Mouse (Mus musculus) heart, embryonic 16.5 days (tissue): ENCODE measurements at regions not wholly inside any gene's neighbourhood (a gene's known extent, or its start where the extent isn't known, plus 50 kb on each side); places are given as distances from the start of the nearest gene placed in this dataset.
"Not testable (repeated sequence)": the region's sequence is repeated elsewhere in the genome, so short reads cannot be mapped to it uniquely, and the experiment has no call there.

Experiments
- ATAC-seq: fragments of 200-750 bp; cut with Nextera tagmentation; replicated peaks from 2 replicates; pipeline ENCODE4 v1.8.0; 2017; ENCODE audit warnings: moderate number of reproducible peaks; ENCODE audit not compliant: insufficient read depth, low FRiP score; ENCODE audit errors: extremely low read depth
- H3K27ac ChIP-seq: fragments of 300-500 bp; sonication (generic); 2 replicates; pipeline ENCODE4 v1.5.1; 2014; ENCODE audit warnings: mild to moderate bottlenecking, low read length, control low read depth, moderate library complexity
- H3K27me3 ChIP-seq: fragments of 300-500 bp; sonication (generic); 2 replicates; pipeline ENCODE4 v1.6.1; 2014; ENCODE audit warnings: low read length, mixed read lengths; ENCODE audit not compliant: control insufficient read depth, insufficient read depth
- H3K36me3 ChIP-seq: fragments of 300-500 bp; sonication (generic); 2 replicates; pipeline ENCODE4 v1.6.1; 2014; ENCODE audit not compliant: control insufficient read depth, insufficient read depth
- H3K4me1 ChIP-seq: fragments of 300-500 bp; sonication (generic); 2 replicates; pipeline ENCODE4 v1.6.1; 2014; ENCODE audit warnings: low read length, mixed read lengths; ENCODE audit not compliant: control insufficient read depth, insufficient read depth
- H3K4me2 ChIP-seq: fragments of 300-500 bp; sonication (generic); 2 replicates; pipeline ENCODE4 v1.6.1; 2014; ENCODE audit warnings: low read depth, mild to moderate bottlenecking, control low read depth, low read length
- H3K4me3 ChIP-seq: fragments of 300-500 bp; sonication (generic); 2 replicates; pipeline ENCODE4 v1.5.1; 2014; ENCODE audit warnings: mild to moderate bottlenecking, control low read depth, low read length
- H3K9ac ChIP-seq: fragments of 300-500 bp; sonication (generic); 2 replicates; pipeline ENCODE4 v1.6.1; 2014; ENCODE audit warnings: low read length, control low read depth
- H3K9me3 ChIP-seq: fragments of 300-500 bp; sonication (generic); replicated peaks from 2 replicates; pipeline ENCODE4 v1.6.1; 2016; ENCODE audit warnings: low read length; ENCODE audit not compliant: control insufficient read depth
- WGBS: fragments of 180-500 bp; shearing (Covaris S2); extraction: QIAGEN DNeasy Blood & Tissue Kit; methylation state at CpG from one replicate; pipeline ENCODE4 v1.1.7; 2014; 5-methylcytosine and 5-hydroxymethylcytosine counted together

GRCm38 (mm10) chr14:52792600-52792999 lies 297.1 kb upstream of the Olfr1507 start:
- H3K27me3 ChIP-seq, H3K4me3 ChIP-seq, H3K27ac ChIP-seq, H3K4me1 ChIP-seq, H3K36me3 ChIP-seq, H3K9ac ChIP-seq, ATAC-seq, H3K4me2 ChIP-seq, H3K9me3 ChIP-seq: not testable (repeated sequence)
- 93% methylated on average over 6 of the region's 9 CpGs for WGBS

GRCm38 (mm10) chr14:52791828-52792227 lies 296.3 kb upstream of the Olfr1507 start:
- 31% methylated on average over 6 of the region's 6 CpGs for WGBS
- H3K36me3 ChIP-seq, H3K9ac ChIP-seq, ATAC-seq, H3K4me3 ChIP-seq, H3K27me3 ChIP-seq, H3K4me2 ChIP-seq, H3K27ac ChIP-seq, H3K9me3 ChIP-seq, H3K4me1 ChIP-seq: not testable (repeated sequence)

- not testable (repeated sequence) for ATAC-seq, H3K9me3 ChIP-seq, H3K27me3 ChIP-seq, H3K4me3 ChIP-seq, H3K4me2 ChIP-seq, H3K27ac ChIP-seq, H3K9ac ChIP-seq, H3K4me1 ChIP-seq, H3K36me3 ChIP-seq
- 73% methylated on average over 4 of the region's 4 CpGs for WGBS
Measured at GRCm38 (mm10) chr14:52782832-52783231, 287.3 kb upstream of the Olfr1507 start.

- H3K9me3 ChIP-seq, H3K4me3 ChIP-seq, H3K4me2 ChIP-seq, ATAC-seq, H3K27ac ChIP-seq, H3K27me3 ChIP-seq, H3K9ac ChIP-seq, H3K36me3 ChIP-seq, H3K4me1 ChIP-seq: not testable (repeated sequence)
- WGBS, result 79% methylated on average over 2 of the region's 2 CpGs
Measured at GRCm38 (mm10) chr14:52775816-52776215, 280.3 kb upstream of the Olfr1507 start.

- H3K27ac ChIP-seq, H3K36me3 ChIP-seq, H3K4me2 ChIP-seq, ATAC-seq, H3K4me3 ChIP-seq, H3K9ac ChIP-seq, H3K9me3 ChIP-seq, H3K4me1 ChIP-seq, H3K27me3 ChIP-seq: not testable (repeated sequence)
- WGBS, result no CpG with 5 or more reads among the region's 1 CpGs
Measured at GRCm38 (mm10) chr14:52769450-52769849, 273.9 kb upstream of the Olfr1507 start.

GRCm38 (mm10) chr14:52752159-52752558 lies 256.6 kb upstream of the Olfr1507 start:
- H3K9ac ChIP-seq, H3K4me3 ChIP-seq, ATAC-seq, H3K9me3 ChIP-seq, H3K27ac ChIP-seq, H3K4me2 ChIP-seq, H3K27me3 ChIP-seq, H3K36me3 ChIP-seq, H3K4me1 ChIP-seq: not testable (repeated sequence)
- 53% methylated on average over 1 of the region's 1 CpGs for WGBS

- not testable (repeated sequence) for ATAC-seq, H3K36me3 ChIP-seq, H3K4me1 ChIP-seq, H3K27ac ChIP-seq, H3K27me3 ChIP-seq, H3K4me2 ChIP-seq, H3K9ac ChIP-seq, H3K4me3 ChIP-seq, H3K9me3 ChIP-seq
- WGBS, result 22% methylated on average over 2 of the region's 3 CpGs
Measured at GRCm38 (mm10) chr14:52726680-52727079, 231.1 kb upstream of the Olfr1507 start.

- not testable (repeated sequence) for H3K9ac ChIP-seq, ATAC-seq, H3K4me2 ChIP-seq, H3K9me3 ChIP-seq, H3K27me3 ChIP-seq, H3K36me3 ChIP-seq, H3K4me3 ChIP-seq, H3K27ac ChIP-seq, H3K4me1 ChIP-seq
- WGBS, result 75% methylated on average over 1 of the region's 1 CpGs
Measured at GRCm38 (mm10) chr14:52724988-52725387, 229.4 kb upstream of the Olfr1507 start.

GRCm38 (mm10) chr14:52720640-52721039 lies 225.1 kb upstream of the Olfr1507 start:
- no peak overlapping the region for H3K4me3 ChIP-seq
- H3K36me3 ChIP-seq, result no peaks in the 10 kb centered on the region
- H3K4me1 ChIP-seq, result no peaks in the 10 kb centered on the region
- H3K4me2 ChIP-seq, result no peak overlapping the region
- H3K9me3 ChIP-seq, result no peaks in the 10 kb centered on the region; the same call in 1 of the 2 replicates
- no peak for ATAC-seq
- 75% methylated on average over 9 of the region's 9 CpGs for WGBS
- H3K9ac ChIP-seq, result no peak overlapping the region
- no peaks in the 10 kb centered on the region for H3K27me3 ChIP-seq
- H3K27ac ChIP-seq, result no peak overlapping the region

GRCm38 (mm10) chr14:52700851-52701250 lies 205.3 kb upstream of the Olfr1507 start:
- WGBS, result 50% methylated on average over 1 of the region's 1 CpGs
- not testable (repeated sequence) for H3K27ac ChIP-seq, H3K9me3 ChIP-seq, H3K4me1 ChIP-seq, H3K4me3 ChIP-seq, ATAC-seq, H3K36me3 ChIP-seq, H3K27me3 ChIP-seq, H3K4me2 ChIP-seq, H3K9ac ChIP-seq
